Mouse (Mus musculus): ENCODE measurements around the gene Kcnk10.

DNA sequence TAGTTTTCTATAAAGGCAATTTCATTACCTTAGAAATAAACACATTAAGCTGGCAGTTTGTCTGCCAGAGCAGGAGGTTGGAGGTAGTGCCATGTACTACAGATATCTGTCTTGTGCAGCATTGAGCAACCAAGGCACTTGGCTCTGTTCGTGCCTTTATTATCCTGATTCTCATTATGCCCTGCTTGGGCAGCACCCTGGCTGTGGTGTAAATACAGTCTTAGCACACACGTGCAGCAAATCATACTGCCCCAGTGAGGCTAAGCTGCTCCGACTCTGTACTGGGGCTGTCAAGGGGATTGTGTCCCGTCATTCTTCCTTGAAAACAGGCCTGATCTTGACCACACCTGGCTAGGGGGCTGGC is 57.6 kb downstream of the Kcnk10 start:
- no peak for TF ChIP-seq CTCF (IDR thresholded peaks at IDR 0.05; ENCODE audit: extremely low read depth, insufficient read depth, low read length)
- no peak for TF ChIP-seq POLR2A (IDR thresholded peaks at IDR 0.05; ENCODE audit: extremely low read depth, insufficient read depth, low read length)

Data from cortical plate, adult 2 months (tissue).